Mouse (Mus musculus) kidney, embryonic 14.5 days (tissue): ENCODE results near the gene Slc22a20. TPM values are rescaled to one million over a fixed set of nuclear protein-coding genes. Genes with fewer than 3 reads are reported as not detected.

ENCODE experiments used
- ATAC-seq: fragments of 200-750 bp; cut with Nextera tagmentation; 2 replicates; pipeline ENCODE4 v1.8.0; 2017; ENCODE audit warnings: moderate number of reproducible peaks, mild to moderate bottlenecking, moderate TSS enrichment, moderate library complexity; ENCODE audit not compliant: low FRiP score, low TSS enrichment
- H3K27ac ChIP-seq: fragments of 300-500 bp; sonication (generic); 2 replicates; pipeline ENCODE4 v1.5.1; 2014; ENCODE audit warnings: low read depth, mild to moderate bottlenecking, low read length, moderate library complexity, mixed read lengths
- H3K27me3 ChIP-seq: fragments of 300-500 bp; sonication (generic); 2 replicates; pipeline ENCODE4 v1.6.1; 2014; ENCODE audit warnings: mild to moderate bottlenecking, low read length; ENCODE audit not compliant: control insufficient read depth, insufficient read depth
- H3K36me3 ChIP-seq: fragments of 300-500 bp; sonication (generic); 2 replicates; pipeline ENCODE4 v1.6.1; 2014; ENCODE audit warnings: low read length, mixed read lengths; ENCODE audit not compliant: control insufficient read depth, insufficient read depth
- H3K4me1 ChIP-seq: fragments of 300-500 bp; sonication (generic); 2 replicates; pipeline ENCODE4 v1.6.1; 2014; ENCODE audit warnings: low read length, mixed read lengths; ENCODE audit not compliant: control insufficient read depth, insufficient read depth
- H3K4me2 ChIP-seq: fragments of 300-500 bp; sonication (generic); replicated peaks from 2 replicates; pipeline ENCODE4 v1.6.1; 2014; ENCODE audit warnings: low read depth, mild to moderate bottlenecking, low read length
- H3K4me3 ChIP-seq: fragments of 300-500 bp; sonication (generic); 2 replicates; pipeline ENCODE4 v1.5.1; 2014; ENCODE audit warnings: mild to moderate bottlenecking, low read length
- H3K9ac ChIP-seq: fragments of 300-500 bp; sonication (generic); 2 replicates; pipeline ENCODE4 v1.6.1; 2014; ENCODE audit warnings: low read depth, mild to moderate bottlenecking, low read length, moderate library complexity
- H3K9me3 ChIP-seq: fragments of 300-500 bp; sonication (generic); 2 replicates; pipeline ENCODE4 v1.6.1; 2016; ENCODE audit warnings: low read length; ENCODE audit not compliant: control insufficient read depth
- WGBS: fragments of 180-500 bp; shearing (Covaris S2); extraction: QIAGEN DNeasy Blood & Tissue Kit; methylation state at CpG from one replicate; pipeline ENCODE4 v1.1.7; 2014; 5-methylcytosine and 5-hydroxymethylcytosine counted together
- polyA plus RNA-seq: library from polyadenylated mRNA; unstranded; fragments of >200 nt; fragmentation: Nextera tagmentation; extraction: Ambion mirVana; gene quantifications from 2 replicates; pipeline ENCODE4 v1.2.1, GENCODE M21; 2014

Slc22a20 gene
- polyA plus RNA-seq, 1 experiment from 2014 or later: not detected

DNA sequence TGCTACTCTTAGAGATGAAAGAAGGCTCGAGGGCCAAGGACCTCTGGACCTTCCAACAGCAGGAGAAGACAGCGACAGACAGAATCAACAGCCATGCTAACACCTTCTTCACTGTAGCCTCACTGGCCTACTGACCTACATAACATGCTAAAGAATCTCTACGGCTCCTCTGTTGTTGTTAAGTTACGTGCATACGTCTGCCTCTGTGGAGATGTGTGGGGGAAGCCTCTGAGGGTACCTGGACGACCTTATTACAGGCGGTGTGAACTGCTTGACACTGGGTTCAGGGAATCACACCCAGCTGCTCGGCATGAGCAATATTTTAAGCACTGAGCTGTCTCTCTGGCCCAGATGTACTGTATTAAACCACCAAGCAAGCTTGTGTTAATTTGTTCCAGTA, 58.4 kb downstream of the Slc22a20 start:
- Histone ChIP-seq H3K4me3 (no peak overlapping the region), H3K9ac (no peak overlapping the region), H3K36me3 (no peaks in the 10 kb centered on the region), H3K27ac (no peak overlapping the region), H3K9me3 (no peaks in the 10 kb centered on the region), H3K4me2 (no peak overlapping the region), H3K27me3 (no peaks in the 10 kb centered on the region), H3K4me1 (peaks cover 32% of the 10 kb centered on the region)
- no peak for ATAC-seq
- 52% methylated on average over 8 of the region's 8 CpGs for WGBS

DNA sequence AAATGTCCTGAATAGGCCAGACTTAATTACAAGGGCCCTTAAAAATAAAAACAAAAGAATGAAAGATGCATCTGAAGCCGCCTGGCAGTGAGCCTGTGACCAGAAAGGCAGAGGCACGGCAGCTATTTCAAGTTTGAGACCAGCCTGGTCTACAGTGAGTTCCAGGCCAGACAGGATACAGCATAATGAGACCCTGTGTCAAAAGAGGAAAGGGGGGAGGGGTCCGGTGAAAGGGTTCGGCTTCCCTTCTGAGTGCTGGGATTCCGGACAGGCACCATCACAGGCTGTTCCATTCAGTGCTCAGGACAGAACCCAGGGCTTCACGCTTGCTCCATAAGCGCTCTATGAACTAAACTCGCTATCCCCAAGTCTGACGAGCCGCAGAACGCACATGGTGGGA, 58.9 kb downstream of the Slc22a20 start:
- H3K9me3 ChIP-seq: no peaks in the 10 kb centered on the region
- no peak overlapping the region for H3K27ac ChIP-seq
- WGBS: 65% methylated on average over 11 of the region's 11 CpGs
- no peak for ATAC-seq
- no peak overlapping the region for H3K9ac ChIP-seq
- H3K4me1 ChIP-seq: peaks cover 35% of the 10 kb centered on the region
- H3K4me3 ChIP-seq: no peak overlapping the region
- H3K27me3 ChIP-seq: no peaks in the 10 kb centered on the region
- H3K4me2 ChIP-seq: no peak overlapping the region
- no peaks in the 10 kb centered on the region for H3K36me3 ChIP-seq

- no peaks in the 10 kb centered on the region for H3K27me3 ChIP-seq
- 33% methylated on average over 11 of the region's 11 CpGs for WGBS
- H3K27ac ChIP-seq: peak overlapping the region; percentile 56; the same call in 1 of the 2 replicates
- H3K4me1 ChIP-seq: peaks cover 36% of the 10 kb centered on the region
- H3K36me3 ChIP-seq: no peaks in the 10 kb centered on the region; the same call in 1 of the 2 replicates
- H3K9me3 ChIP-seq: no peaks in the 10 kb centered on the region
- ATAC-seq: no peak
- H3K4me2 ChIP-seq: peak overlapping the region; percentile 93
- peak overlapping the region; percentile 71 for H3K4me3 ChIP-seq
- H3K9ac ChIP-seq: peak overlapping the region; percentile 55; the same call in 1 of the 2 replicates
Observed at GRCm38 (mm10) chr19:5925311-5925855, 60.6 kb downstream of the Slc22a20 start.

GRCm38 (mm10) chr19:5924713-5925093, 61.2 kb downstream of the Slc22a20 start, which contains the start of gene Cdc42ep2:
Gene Cdc42ep2 (minus strand): TSS chr19:5924816.
- peak within 1 kb of the TSS; percentile 55 for H3K9ac ChIP-seq
- under 1% methylated on average over 18 of the region's 18 CpGs for whole genome bisulfite sequencing
- H3K4me1 ChIP-seq: peaks cover 29% of the 10 kb centered on the region
- H3K9me3 ChIP-seq: no peaks in the 10 kb centered on the region
- H3K4me2 ChIP-seq: peak within 1 kb of the TSS; percentile 93
- no peaks in the 10 kb centered on the region for H3K27me3 ChIP-seq
- peak within 1 kb of the TSS; percentile 85 for H3K27ac ChIP-seq
- peak within 1 kb of the TSS; percentile 71 for H3K4me3 ChIP-seq
- peak; percentile 94 for ATAC-seq
- no peaks in the 10 kb centered on the region; the same call in 1 of the 2 replicates for H3K36me3 ChIP-seq

- peak overlapping the region; percentile 85 for H3K27ac ChIP-seq
- under 1% methylated on average over 38 of the region's 38 CpGs for WGBS
- peak overlapping the region; percentile 93 for H3K4me2 ChIP-seq
- peak; percentile 71 for ATAC-seq
- no peaks in the 10 kb centered on the region for H3K9me3 ChIP-seq
- H3K9ac ChIP-seq: peak overlapping the region; percentile 55
- peaks cover 23% of the 10 kb centered on the region for H3K4me1 ChIP-seq
- H3K4me3 ChIP-seq: peak overlapping the region; percentile 71
- no peaks in the 10 kb centered on the region for H3K27me3 ChIP-seq
- no peaks in the 10 kb centered on the region; the same call in 1 of the 2 replicates for H3K36me3 ChIP-seq
Observed at GRCm38 (mm10) chr19:5923990-5924712, 61.8 kb downstream of the Slc22a20 start.

DNA sequence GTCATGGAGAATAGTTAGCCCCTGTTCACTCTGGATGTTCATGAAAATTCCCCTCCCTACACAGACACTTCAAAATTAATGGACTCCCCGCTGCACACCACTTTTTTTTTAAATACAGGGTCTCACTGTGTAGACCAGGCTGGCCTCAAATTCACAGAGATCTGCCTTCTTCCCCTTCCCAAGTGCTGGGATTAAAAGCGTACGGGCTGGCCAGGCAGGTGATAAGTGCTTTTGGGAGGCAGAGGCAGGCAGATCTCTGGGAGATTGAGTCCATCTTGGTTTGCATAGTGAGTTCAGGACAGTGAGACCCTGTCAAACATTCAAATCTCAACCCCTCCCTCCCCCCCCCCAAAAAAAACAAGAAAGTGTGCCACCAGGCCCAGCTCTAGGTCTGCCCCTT, 63.0 kb downstream of the Slc22a20 start:
- no peak for ATAC-seq
- 96% methylated on average over 3 of the region's 3 CpGs for WGBS
- Histone ChIP-seq H3K27ac (no peak overlapping the region), H3K9ac (no peak overlapping the region), H3K36me3 (peaks cover 8% of the 10 kb centered on the region), H3K4me1 (peaks cover 12% of the 10 kb centered on the region; the same call in 1 of the 2 replicates), H3K4me2 (no peak overlapping the region; the same call in 1 of the 2 replicates), H3K27me3 (no peaks in the 10 kb centered on the region), H3K9me3 (no peaks in the 10 kb centered on the region), H3K4me3 (no peak overlapping the region)

- no peak for ATAC-seq
- no peaks in the 10 kb centered on the region for H3K9me3 ChIP-seq
- peaks cover 11% of the 10 kb centered on the region; the same call in 1 of the 2 replicates for H3K4me1 ChIP-seq
- 68% methylated on average over 15 of the region's 15 CpGs for WGBS
- H3K27ac ChIP-seq: no peak overlapping the region; the same call in 1 of the 2 replicates
- H3K27me3 ChIP-seq: no peaks in the 10 kb centered on the region
- H3K4me2 ChIP-seq: peak overlapping the region; percentile 31; the same call in 1 of the 2 replicates
- 0 out of 2 replicates have a peak overlapping the region, but pooled peaks have one; percentile 48 for H3K9ac ChIP-seq
- no peak overlapping the region; the same call in 1 of the 2 replicates for H3K4me3 ChIP-seq
- peaks cover 13% of the 10 kb centered on the region for H3K36me3 ChIP-seq
Observed at GRCm38 (mm10) chr19:5922119-5922942, 63.6 kb downstream of the Slc22a20 start.

GRCm38 (mm10) chr19:5921715-5922114, 64.2 kb downstream of the Slc22a20 start:
- Histone ChIP-seq H3K9ac (peak overlapping the region; percentile 48), H3K4me2 (peak overlapping the region; percentile 31), H3K4me3 (no peak overlapping the region; the same call in 1 of the 2 replicates), H3K27ac (no peak overlapping the region; the same call in 1 of the 2 replicates), H3K9me3 (no peaks in the 10 kb centered on the region), H3K4me1 (peaks cover 7% of the 10 kb centered on the region; the same call in 1 of the 2 replicates), H3K27me3 (no peaks in the 10 kb centered on the region), H3K36me3 (peaks cover 19% of the 10 kb centered on the region)
- 20% methylated on average over 9 of the region's 9 CpGs for WGBS
- ATAC-seq: no peak
